Mouse (Mus musculus): Measurements from ENCODE around the gene Agpat3. TPM values are rescaled to one million over a fixed set of nuclear protein-coding genes. Genes with fewer than 3 reads are reported as not detected.

The Agpat3 gene
- total and polyA plus RNA-seq, 3 experiments: 0.07 TPM; not detected in 2

GRCm38 (mm10) chr10:78345466-78345865 is 6.8 kb downstream of the Agpat3 start (continued):
- no peak for TF ChIP-seq POLR2A (IDR thresholded peaks at IDR 0.05; ENCODE audit: control insufficient read depth in 1 of 2, insufficient read depth in 1 of 2, low read depth in 1 of 2, low read length in 2 of 2, poor library complexity in 1 of 2)

- H3K4me1 ChIP-seq (ENCODE audit: control insufficient read depth in 1 of 2, insufficient read depth in 2 of 2, low read length in 2 of 2): no peaks in the 10 kb centered on the region
- no peak overlapping the region for H3K4me3 ChIP-seq (ENCODE audit: control insufficient read depth in 1 of 2, insufficient read depth in 1 of 2, low read depth in 2 of 2, low read length in 2 of 2)
- no peak overlapping the region for H3K9ac ChIP-seq (ENCODE audit: control insufficient read depth, low read depth, low read length, poor library complexity, severe bottlenecking)
- peaks cover 7 to 22% of the 10 kb centered on the region in 2 experiments for H3K27me3 ChIP-seq (ENCODE audit: control insufficient read depth in 1 of 2, insufficient read depth in 2 of 2, low read length in 2 of 2)
- no peaks in the 10 kb centered on the region for H3K36me3 ChIP-seq (ENCODE audit: control insufficient read depth in 1 of 2, insufficient read depth in 2 of 2, low read length in 2 of 2)
- no peak overlapping the region for H3K27ac ChIP-seq (ENCODE audit: control insufficient read depth, low read depth, low read length)
- no peaks in the 10 kb centered on the region for H3K79me2 ChIP-seq (ENCODE audit: control insufficient read depth, insufficient read depth, low read length, poor library complexity)
- TF ChIP-seq SIN3A (IDR thresholded peaks at IDR 0.05; ENCODE audit: low read length) (no peak), USF1 (IDR thresholded peaks at IDR 0.05; ENCODE audit: low read depth, low read length) (no peak), ELF1 (IDR thresholded peaks at IDR 0.05; ENCODE audit: low read depth, low read length) (no peak), TCF12 (IDR thresholded peaks at IDR 0.05; ENCODE audit: low read depth, low read length) (no peak), HCFC1 (IDR thresholded peaks at IDR 0.05; ENCODE audit: low read depth, low read length) (no peak), ZC3H11A (IDR thresholded peaks at IDR 0.05; ENCODE audit: low read depth, low read length) (no peak), MAX (IDR thresholded peaks at IDR 0.05; ENCODE audit: low read length) (no peak), RCOR1 (IDR thresholded peaks at IDR 0.05; ENCODE audit: low read depth, low read length) (no peak), JUND (IDR thresholded peaks at IDR 0.05; ENCODE audit: low read depth, low read length) (no peak), RAD21 (IDR thresholded peaks at IDR 0.05; ENCODE audit: low read depth, low read length) (no peak), UBTF (IDR thresholded peaks at IDR 0.05; ENCODE audit: borderline replicate concordance, insufficient read depth, low read depth, low read length) (no peak), MEF2A (IDR thresholded peaks at IDR 0.05; ENCODE audit: extremely low read depth, insufficient replicate concordance, low read depth, low read length, poor library complexity, severe bottlenecking) (no peak), POLR2AphosphoS5 (IDR thresholded peaks at IDR 0.05; ENCODE audit: borderline replicate concordance, low read depth, low read length) (no peak), TAL1 (IDR thresholded peaks at IDR 0.05; ENCODE audit: low read length) (no peak), MAFK (IDR thresholded peaks at IDR 0.05; ENCODE audit: borderline replicate concordance, low read depth, low read length) (no peak)
- no peaks in the 10 kb centered on the region for H3K9me3 ChIP-seq (replicated peaks; ENCODE audit: insufficient read depth, low read length)
- no peak for DNase-seq (ENCODE audit: low read depth, low spot score)
These were observed 10.2 kb downstream of the Agpat3 start for GRCm38 (mm10) chr10:78342091-78342490.

DNA sequence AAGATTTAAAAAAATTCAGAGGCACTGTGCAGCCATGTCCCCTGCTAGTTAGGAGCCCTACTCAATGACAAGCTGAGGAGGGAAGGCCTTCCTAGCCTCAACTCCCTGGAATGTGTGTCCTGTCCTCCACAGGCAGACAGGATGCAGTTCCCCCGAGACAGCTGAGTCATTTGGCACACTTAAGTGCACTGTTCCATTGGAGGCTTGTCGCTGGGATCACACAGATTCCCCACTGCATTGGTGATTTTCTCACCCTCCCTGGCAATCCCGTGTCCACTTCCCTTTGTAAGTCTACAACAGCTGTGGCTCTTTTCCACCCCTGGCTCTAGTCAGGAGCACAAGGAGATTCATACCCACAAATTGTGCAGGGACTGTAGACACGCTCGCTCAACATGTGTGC is 14.1 kb downstream of the Agpat3 start:
- Histone ChIP-seq H3K9ac (ENCODE audit: control insufficient read depth, low read depth, low read length, poor library complexity, severe bottlenecking) (no peak overlapping the region), H3K9me3 (replicated peaks; ENCODE audit: insufficient read depth, low read length) (no peaks in the 10 kb centered on the region), H3K79me2 (ENCODE audit: control insufficient read depth, insufficient read depth, low read length, poor library complexity) (no peaks in the 10 kb centered on the region), H3K27me3 (ENCODE audit: control insufficient read depth in 1 of 2, insufficient read depth in 2 of 2, low read length in 2 of 2) (peaks cover 20 to 30% of the 10 kb centered on the region in 2 experiments), H3K27ac (ENCODE audit: control insufficient read depth, low read depth, low read length) (no peak overlapping the region), H3K4me3 (ENCODE audit: control insufficient read depth in 1 of 2, insufficient read depth in 1 of 2, low read depth in 2 of 2, low read length in 2 of 2) (no peak overlapping the region), H3K4me1 (ENCODE audit: control insufficient read depth in 1 of 2, insufficient read depth in 2 of 2, low read length in 2 of 2) (no peaks in the 10 kb centered on the region), H3K36me3 (ENCODE audit: control insufficient read depth in 1 of 2, insufficient read depth in 2 of 2, low read length in 2 of 2) (no peaks in the 10 kb centered on the region)
- no peak for DNase-seq (ENCODE audit: low read depth, low spot score)
- TF ChIP-seq NRF1 (IDR thresholded peaks at IDR 0.05; ENCODE audit: insufficient read depth, low read depth, low read length, poor library complexity, severe bottlenecking) (no peak), JUND (IDR thresholded peaks at IDR 0.05; ENCODE audit: low read depth, low read length) (no peak)

All from MEL (cell line).